Mouse (Mus musculus) MEL (cell line): ENCODE data around the gene Rsrc1.

Experiments
- BHLHE40 ChIP-seq: IDR thresholded peaks from 2 replicates; pipeline ENCODE4 v1.6.1; 2012; ENCODE audit warnings: low read depth, mild to moderate bottlenecking, inconsistent platforms, low read length, improper control_type of control experiment, borderline replicate concordance
- CTCF ChIP-seq, 3 experiments: IDR thresholded peaks in 2 of 3; conservative IDR thresholded peaks in 1 of 3; 2 replicates each; pipeline ENCODE4 v1.5.1; 2011 to 2012; ENCODE audit warnings: low read length in 3 of 3, low read depth in 2 of 3, mild to moderate bottlenecking in 2 of 3, improper control_type of control experiment in 1 of 3, inconsistent platforms in 1 of 3, mixed read lengths in 1 of 3, moderate library complexity in 1 of 3; ENCODE audit not compliant: control insufficient read depth in 1 of 3, insufficient read depth in 1 of 3, poor library complexity in 1 of 3, severe bottlenecking in 1 of 3
- E2F4 ChIP-seq: IDR thresholded peaks from 2 replicates; pipeline ENCODE4 v1.6.1; 2011; ENCODE audit warnings: low read depth, low read length, improper control_type of control experiment, borderline replicate concordance
- EP300 ChIP-seq, 2 experiments: IDR thresholded peaks; 2 replicates each; pipeline ENCODE4 v1.6.1; 2011; ENCODE audit warnings: improper control_type of control experiment in 2 of 2, low read length in 2 of 2, low read depth in 1 of 2, mild to moderate bottlenecking in 1 of 2
- HCFC1 ChIP-seq: IDR thresholded peaks from 2 replicates; pipeline ENCODE4 v1.6.1; 2012; ENCODE audit warnings: low read depth, mild to moderate bottlenecking, inconsistent platforms, low read length, improper control_type of control experiment, moderate library complexity
- MAX ChIP-seq: IDR thresholded peaks from 2 replicates; pipeline ENCODE4 v1.6.1; 2011; ENCODE audit warnings: low read length, improper control_type of control experiment
- POLR2A ChIP-seq, 2 experiments: IDR thresholded peaks; 2 replicates each; pipeline ENCODE4 v1.6.1; 2011 to 2012; ENCODE audit warnings: low read length in 2 of 2, mild to moderate bottlenecking in 2 of 2, control low read depth in 1 of 2, improper control_type of control experiment in 1 of 2, low read depth in 1 of 2, moderate library complexity in 1 of 2; ENCODE audit not compliant: control insufficient read depth in 1 of 2, insufficient read depth in 1 of 2, poor library complexity in 1 of 2
- USF1 ChIP-seq: IDR thresholded peaks from 2 replicates; pipeline ENCODE4 v1.6.1; 2014; ENCODE audit warnings: low read depth, mild to moderate bottlenecking, inconsistent platforms, low read length, improper control_type of control experiment, moderate library complexity
- USF2 ChIP-seq, 2 experiments: IDR thresholded peaks; 2 replicates each; pipeline ENCODE4 v1.6.1; 2011 to 2012; ENCODE audit warnings: improper control_type of control experiment in 2 of 2, low read length in 2 of 2, borderline replicate concordance in 1 of 2, inconsistent platforms in 1 of 2, low read depth in 1 of 2, mild to moderate bottlenecking in 1 of 2; ENCODE audit not compliant: insufficient read depth in 1 of 2
- ZMIZ1 ChIP-seq: IDR thresholded peaks from 2 replicates; pipeline ENCODE4 v1.6.1; 2012; ENCODE audit warnings: low read depth, mild to moderate bottlenecking, inconsistent platforms, low read length, improper control_type of control experiment, moderate library complexity

DNA sequence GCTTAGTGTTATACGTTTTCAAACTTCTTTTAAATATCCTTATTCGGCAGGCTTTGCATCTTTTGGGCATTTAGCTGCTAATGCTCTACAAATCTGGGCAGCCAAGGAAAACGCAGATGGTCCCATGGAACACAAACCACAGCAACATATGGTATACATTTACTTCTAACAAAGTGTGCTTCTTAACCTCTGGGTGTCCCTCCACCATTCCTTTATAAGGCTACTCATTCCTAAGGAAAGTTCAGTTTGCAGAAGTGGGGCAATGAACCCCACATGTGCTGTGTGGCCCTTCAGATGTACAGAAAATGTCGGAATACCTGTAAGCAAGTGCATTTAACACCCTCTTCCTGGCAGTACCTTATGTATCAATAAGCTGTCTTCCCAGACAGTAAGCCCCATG, 13.7 kb upstream of the Rsrc1 start:
- TF ChIP-seq HCFC1, result no peak
- no peak for TF ChIP-seq USF1
- no peak for TF ChIP-seq E2F4
- TF ChIP-seq CTCF (IDR thresholded peaks at IDR 0.05 in 2 of 3, conservative IDR thresholded peaks at IDR 0.05 in 1 of 3; ENCODE audit: control insufficient read depth in 1 of 3, insufficient read depth in 1 of 3, low read depth in 2 of 3, low read length in 3 of 3, poor library complexity in 1 of 3, severe bottlenecking in 1 of 3), result no peak
- TF ChIP-seq EP300 (IDR thresholded peaks at IDR 0.05; ENCODE audit: low read depth in 1 of 2, low read length in 2 of 2), result no peak
- no peak for TF ChIP-seq USF2 (IDR thresholded peaks at IDR 0.05; ENCODE audit: borderline replicate concordance in 1 of 2, insufficient read depth in 1 of 2, low read depth in 1 of 2, low read length in 2 of 2)
- no peak for TF ChIP-seq POLR2A (IDR thresholded peaks at IDR 0.05; ENCODE audit: control insufficient read depth in 1 of 2, insufficient read depth in 1 of 2, low read depth in 1 of 2, low read length in 2 of 2, poor library complexity in 1 of 2)
- TF ChIP-seq MAX, result no peak
- no peak for TF ChIP-seq ZMIZ1
- TF ChIP-seq BHLHE40, result no peak
